Mouse (Mus musculus): ENCODE measurements around the gene Gm42715.
"Not testable (repeated sequence)": the region's sequence is repeated elsewhere in the genome, so short reads cannot be mapped to it uniquely, and the experiment has no call there.

Gene Gm42715

GRCm38 (mm10) chr7:127519284-127519683 is at the start of gene Gm42715:
Gm42715 (plus strand) TSS chr7:127519584.
- DNase-seq (ENCODE audit: low spot score), result no peak

- DNase-seq (ENCODE audit: low spot score), result peak; percentile 22
Measured at GRCm38 (mm10) chr7:127470011-127470715, 49.2 kb upstream of the Gm42715 start.

- DNase-seq (ENCODE audit: low spot score), result peak; percentile 97
Measured at GRCm38 (mm10) chr7:127470743-127471645, 48.4 kb upstream of the Gm42715 start.

GRCm38 (mm10) chr7:127471646-127472010 is 47.8 kb upstream of the Gm42715 start:
- peak; percentile 89 for DNase-seq (ENCODE audit: low spot score)

GRCm38 (mm10) chr7:127472060-127472459 is 47.3 kb upstream of the Gm42715 start:
- peak; percentile 57 for DNase-seq (ENCODE audit: low spot score)

GRCm38 (mm10) chr7:127473705-127474104 is 45.7 kb upstream of the Gm42715 start:
- DNase-seq (ENCODE audit: low spot score), result no peak

GRCm38 (mm10) chr7:127474378-127475070 is 44.9 kb upstream of the Gm42715 start:
- DNase-seq (ENCODE audit: low spot score), result no peak

- no peak for DNase-seq (ENCODE audit: low spot score)
Measured at GRCm38 (mm10) chr7:127475186-127475740, 44.1 kb upstream of the Gm42715 start.

- no peak for DNase-seq (ENCODE audit: low spot score)
Measured at GRCm38 (mm10) chr7:127476336-127476735, 43.0 kb upstream of the Gm42715 start.

GRCm38 (mm10) chr7:127476855-127477254 is 42.5 kb upstream of the Gm42715 start:
- no peak for DNase-seq (ENCODE audit: low spot score)

GRCm38 (mm10) chr7:127477687-127478634 is 41.4 kb upstream of the Gm42715 start:
- DNase-seq (ENCODE audit: low spot score), result peak; percentile 99

- DNase-seq (ENCODE audit: low spot score), result peak; percentile 97
Measured at GRCm38 (mm10) chr7:127478635-127479317, 40.6 kb upstream of the Gm42715 start, which contains the start of gene Fbrs. Fbrs (plus strand) TSS chr7:127479199.

GRCm38 (mm10) chr7:127479318-127480225 is 39.8 kb upstream of the Gm42715 start:
- DNase-seq (ENCODE audit: low spot score), result no peak

- no peak for DNase-seq (ENCODE audit: low spot score)
Measured at GRCm38 (mm10) chr7:127480321-127480720, 39.1 kb upstream of the Gm42715 start.

- DNase-seq (ENCODE audit: low spot score), result no peak
Measured at GRCm38 (mm10) chr7:127485416-127485815, 34.0 kb upstream of the Gm42715 start.

- DNase-seq (ENCODE audit: low spot score), result not testable (repeated sequence)
Measured at GRCm38 (mm10) chr7:127488364-127488763, 31.0 kb upstream of the Gm42715 start.

- no peak for DNase-seq (ENCODE audit: low spot score)
Measured at GRCm38 (mm10) chr7:127489982-127490381, 29.4 kb upstream of the Gm42715 start.

- DNase-seq (ENCODE audit: low spot score), result no peak
Measured at GRCm38 (mm10) chr7:127491846-127492245, 27.5 kb upstream of the Gm42715 start.

GRCm38 (mm10) chr7:127494648-127495047 is 24.7 kb upstream of the Gm42715 start:
- DNase-seq (ENCODE audit: low spot score), result no peak
